In the genomic region with DNA sequence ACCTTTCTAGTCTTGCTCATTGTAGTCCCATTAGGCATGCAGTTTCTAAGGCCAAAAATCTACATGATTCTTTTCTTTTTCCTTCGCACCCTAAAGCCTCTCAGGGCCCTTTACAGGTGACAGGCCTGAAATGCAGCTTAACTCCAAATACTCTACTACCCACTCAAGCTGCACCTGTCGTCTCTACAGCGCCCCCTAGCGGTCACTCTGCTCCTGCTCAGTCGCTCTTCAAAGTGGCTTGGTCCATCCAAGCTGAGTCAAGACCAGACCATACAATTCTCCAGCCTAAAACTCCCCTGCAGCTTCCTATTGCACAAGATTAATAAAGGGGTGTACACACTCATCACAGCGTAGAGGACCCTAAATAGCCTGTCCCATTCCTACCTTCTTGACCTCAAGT, we compare ENCODE assay signal across 9 mouse cellular contexts. TPM values are rescaled to one million over a fixed set of nuclear protein-coding genes. Genes with fewer than 3 reads are reported as not detected.
DNase-seq lines count a peak whose midpoint lies in the region; ATAC-seq and TF ChIP-seq lines count a peak whose summit lies in the region.
"Had no signal": no experiment of that assay in that cellular context is flagged by ENCODE, and none has a peak within 500 bp of the region (broad histone marks: within the 10 kb centered on the region; RNA-seq: fewer than 3 reads in every experiment).

No protein-coding gene starts in this region.

- H3K27ac ChIP-seq in intestine, postnatal 0 days (ENCODE audit: low read depth, low read length), result no peak overlapping the region
- H3K27ac ChIP-seq in intestine, embryonic 16.5 days (ENCODE audit: low read length), result no peak overlapping the region
- H3K27ac ChIP-seq in liver, embryonic 11.5 days (ENCODE audit: low read depth, low read length), result no peak overlapping the region
- H3K27ac ChIP-seq: midbrain, embryonic 12.5 days had no signal

- peak; percentile 29 for DNase-seq in MEL-GATA-1-ER (ENCODE audit: extremely low read depth, low read depth)
- DNase-seq in c-Kit-positive CD71-positive TER-119-positive erythroid progenitor cells, embryonic 14.5 days (ENCODE audit: low spot score), result peak; percentile 69
- peak; percentile 26 for DNase-seq in gastrocnemius, postnatal 14 days
- peak; percentile 53 for DNase-seq in liver, embryonic 11.5 days (ENCODE audit: low spot score)
- peak; percentile 46 for DNase-seq in retina, postnatal 7 days (ENCODE audit: low read depth, low spot score)
- DNase-seq in urinary bladder, adult 2 months (ENCODE audit: low spot score), result peak; percentile 26

- H3K36me3 ChIP-seq in intestine, postnatal 0 days (ENCODE audit: control insufficient read depth, insufficient read depth), result peaks cover 10% of the 10 kb centered on the region; the same call in 1 of the 2 replicates
- no peaks in the 10 kb centered on the region for H3K36me3 ChIP-seq in intestine, embryonic 16.5 days (ENCODE audit: control insufficient read depth, insufficient read depth, low read length)
- no peaks in the 10 kb centered on the region; the same call in 1 of the 2 replicates for H3K36me3 ChIP-seq in liver, embryonic 11.5 days (ENCODE audit: control insufficient read depth, insufficient read depth, low read length)

- intact Hi-C loops in gastrocnemius, postnatal 14 days (cut with DNase I; ENCODE audit: low total_unique reads), result no loop called here

- H3K4me1 ChIP-seq in intestine, postnatal 0 days (replicated peaks; ENCODE audit: control insufficient read depth, insufficient read depth, low read length), result peaks cover 2% of the 10 kb centered on the region; the same call in 1 of the 2 replicates
- 0 out of 2 replicates have a peak, but pooled peaks cover 3% of the 10 kb centered on the region for H3K4me1 ChIP-seq in intestine, embryonic 16.5 days (ENCODE audit: control insufficient read depth, insufficient read depth, low read length)
- no peaks in the 10 kb centered on the region for H3K4me1 ChIP-seq in liver, embryonic 11.5 days (replicated peaks; ENCODE audit: control insufficient read depth, insufficient read depth, low read length)

- peak; percentile 87 for TF ChIP-seq CTCF in intestine, postnatal 0 days (IDR thresholded peaks at IDR 0.05; ENCODE audit: low read depth)

- no peak for ATAC-seq in intestine, postnatal 0 days
- no peak for ATAC-seq in intestine, embryonic 16.5 days
- ATAC-seq in liver, embryonic 11.5 days (replicated peaks; ENCODE audit: low FRiP score), result no peak

- no peak overlapping the region for H3K4me2 ChIP-seq in intestine, postnatal 0 days (replicated peaks; ENCODE audit: low read depth)
- H3K4me2 ChIP-seq in intestine, embryonic 16.5 days (ENCODE audit: low read depth, low read length), result no peak overlapping the region
- H3K4me2 ChIP-seq in liver, embryonic 11.5 days, result no peak overlapping the region
- H3K4me2 ChIP-seq: midbrain, embryonic 12.5 days had no signal

- H3K27me3 ChIP-seq in intestine, postnatal 0 days (replicated peaks; ENCODE audit: control insufficient read depth, insufficient read depth, low read length), result no peaks in the 10 kb centered on the region
- no peaks in the 10 kb centered on the region for H3K27me3 ChIP-seq in intestine, embryonic 16.5 days (replicated peaks; ENCODE audit: control insufficient read depth, insufficient read depth, low read length)
- no peaks in the 10 kb centered on the region for H3K27me3 ChIP-seq in liver, embryonic 11.5 days (replicated peaks; ENCODE audit: control insufficient read depth, insufficient read depth, low read length)
- H3K27me3 ChIP-seq: midbrain, embryonic 12.5 days had no signal

- WGBS in intestine, postnatal 0 days, result 33% methylated on average over 6 of the region's 6 CpGs
- whole genome bisulfite sequencing in intestine, embryonic 16.5 days, result 32% methylated on average over 6 of the region's 6 CpGs
- WGBS in liver, embryonic 11.5 days, result 27% methylated on average over 6 of the region's 6 CpGs

- no peak overlapping the region for H3K9ac ChIP-seq in intestine, postnatal 0 days (ENCODE audit: low read depth, low read length)
- H3K9ac ChIP-seq in intestine, embryonic 16.5 days (ENCODE audit: low read depth, low read length), result no peak overlapping the region
- no peak overlapping the region for H3K9ac ChIP-seq in liver, embryonic 11.5 days (ENCODE audit: low read depth, low read length)
- H3K9ac ChIP-seq: midbrain, embryonic 12.5 days had no signal

- no peaks in the 10 kb centered on the region for H3K9me3 ChIP-seq in intestine, postnatal 0 days (ENCODE audit: control insufficient read depth)
- no peaks in the 10 kb centered on the region for H3K9me3 ChIP-seq in intestine, embryonic 16.5 days (ENCODE audit: control insufficient read depth, low read length)
- no peaks in the 10 kb centered on the region for H3K9me3 ChIP-seq in liver, embryonic 11.5 days (ENCODE audit: control insufficient read depth, low read length)
- H3K9me3 ChIP-seq: midbrain, embryonic 12.5 days had no signal

- H3K4me3 ChIP-seq in intestine, postnatal 0 days (ENCODE audit: low read depth, low read length), result no peak overlapping the region
- no peak overlapping the region for H3K4me3 ChIP-seq in intestine, embryonic 16.5 days (ENCODE audit: low read length)
- no peak overlapping the region for H3K4me3 ChIP-seq in liver, embryonic 11.5 days (ENCODE audit: low read depth, low read length)
- H3K4me3 ChIP-seq: midbrain, embryonic 12.5 days had no signal

RNA-seq across cellular contexts. Expression of a gene that starts 3.1 kb away (rescaled TPM):
- polyA plus RNA-seq in intestine, postnatal 0 days (2015; fragmentation: Nextera tagmentation; extraction: Ambion mirVana), result 55.3 and 58.1 TPM in 2 replicates
- 51.0 and 52.2 TPM in 2 replicates for polyA plus RNA-seq in intestine, embryonic 16.5 days (2015; fragmentation: Nextera tagmentation; extraction: Ambion mirVana)
- total RNA-seq in gastrocnemius, postnatal 14 days (2021), result 1 to 10 TPM; 6.2 to 6.9 TPM
- polyA plus RNA-seq in liver, embryonic 11.5 days (2014; fragmentation: Nextera tagmentation; extraction: Ambion mirVana), result 19.3 and 20.0 TPM in 2 replicates
- 27.2 and 28.1 TPM in 2 replicates for polyA plus RNA-seq in urinary bladder, adult 2 months (2012; rRNA removed)
